Mouse (Mus musculus): ENCODE measurements around the gene Cdk15.

DNA sequence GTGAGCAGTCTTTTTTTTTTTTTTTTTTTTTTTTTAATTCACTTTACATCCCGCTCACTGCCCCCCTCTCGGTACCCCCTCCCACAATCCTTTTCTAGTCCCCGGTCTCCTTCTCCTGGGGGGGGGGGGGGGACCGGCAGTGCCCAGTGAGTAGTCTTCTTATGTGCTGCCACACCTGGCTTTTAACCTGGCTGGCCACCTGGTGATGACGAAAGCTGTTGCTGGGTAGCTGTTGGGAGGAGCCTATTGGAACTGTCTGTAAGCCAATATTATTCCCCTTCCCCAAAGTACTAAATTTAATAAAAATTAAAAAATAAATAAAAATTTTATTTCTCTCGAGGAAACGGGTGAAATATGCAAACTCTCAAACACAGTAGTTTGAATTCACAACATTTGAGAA, 3.9 kb upstream of the Cdk15 start:
- TF ChIP-seq CTCF (IDR thresholded peaks at IDR 0.05; ENCODE audit: low read depth), result no peak
- TF ChIP-seq EP300 (IDR thresholded peaks at IDR 0.05; ENCODE audit: low read depth), result no peak

All from liver, postnatal 0 days (tissue).